Mouse (Mus musculus): ENCODE results near the gene Zfyve1. TPM values are rescaled to one million over a fixed set of nuclear protein-coding genes. Genes with fewer than 3 reads are reported as not detected.

Gene Zfyve1
- polyA plus RNA-seq, 1 experiment from 2014 or later, result 35.6 TPM

- no peak overlapping the region for H3K9ac ChIP-seq (replicated peaks; ENCODE audit: low read depth, low read length)
- H3K27ac ChIP-seq (ENCODE audit: low read length), result no peak overlapping the region
- no peaks in the 10 kb centered on the region for H3K4me1 ChIP-seq (replicated peaks; ENCODE audit: control insufficient read depth, insufficient read depth, low read length)
- H3K9me3 ChIP-seq (ENCODE audit: control insufficient read depth, low read length), result no peaks in the 10 kb centered on the region
- ATAC-seq, result no peak
- H3K4me3 ChIP-seq (replicated peaks; ENCODE audit: low read length), result no peak overlapping the region
- H3K36me3 ChIP-seq (ENCODE audit: control insufficient read depth, insufficient read depth), result no peaks in the 10 kb centered on the region
- no peaks in the 10 kb centered on the region for H3K27me3 ChIP-seq (replicated peaks; ENCODE audit: control insufficient read depth, insufficient read depth, low read length)
- no peak overlapping the region for H3K4me2 ChIP-seq (ENCODE audit: low read length)
- 83% methylated on average over 3 of the region's 3 CpGs for WGBS
Observed at GRCm38 (mm10) chr12:83497959-83498358, 99.1 kb downstream of the Zfyve1 start.

GRCm38 (mm10) chr12:83496736-83497135, 100.3 kb downstream of the Zfyve1 start:
- Histone ChIP-seq H3K36me3 (ENCODE audit: control insufficient read depth, insufficient read depth) (no peaks in the 10 kb centered on the region), H3K4me1 (replicated peaks; ENCODE audit: control insufficient read depth, insufficient read depth, low read length) (no peaks in the 10 kb centered on the region), H3K27ac (ENCODE audit: low read length) (no peak overlapping the region), H3K9me3 (ENCODE audit: control insufficient read depth, low read length) (no peaks in the 10 kb centered on the region), H3K4me2 (ENCODE audit: low read length) (no peak overlapping the region), H3K27me3 (replicated peaks; ENCODE audit: control insufficient read depth, insufficient read depth, low read length) (no peaks in the 10 kb centered on the region), H3K9ac (replicated peaks; ENCODE audit: low read depth, low read length) (no peak overlapping the region), H3K4me3 (replicated peaks; ENCODE audit: low read length) (no peak overlapping the region)
- 73% methylated on average over 6 of the region's 6 CpGs for WGBS
- ATAC-seq, result no peak

Other genes with a start within 250 kb of the Zfyve1 start
- gene Dpf3, start 109.5 kb downstream of the Zfyve1 start, polyA plus RNA-seq (2015; fragmentation: Nextera tagmentation; extraction: Ambion mirVana), result 8.9 and 10.3 TPM in 2 replicates
- 49.7 and 51.1 TPM in 2 replicates for gene Dcaf4, start 76.8 kb downstream of the Zfyve1 start, polyA plus RNA-seq (2015; fragmentation: Nextera tagmentation; extraction: Ambion mirVana)
- 271 and 316 TPM in 2 replicates for gene Rbm25, start 34.0 kb upstream of the Zfyve1 start, polyA plus RNA-seq (2015; fragmentation: Nextera tagmentation; extraction: Ambion mirVana)
- 73.7 and 75.6 TPM in 2 replicates for gene Psen1, start 90.9 kb upstream of the Zfyve1 start, polyA plus RNA-seq (2015; fragmentation: Nextera tagmentation; extraction: Ambion mirVana)
- 0.16 and 0.30 TPM in 2 replicates for gene Papln, start 166.4 kb upstream of the Zfyve1 start, polyA plus RNA-seq (2015; fragmentation: Nextera tagmentation; extraction: Ambion mirVana)